Mouse (Mus musculus) forebrain, embryonic 13.5 days (tissue): ENCODE data around the gene Dmp1. TPM values are rescaled to one million over a fixed set of nuclear protein-coding genes. Genes with fewer than 3 reads are reported as not detected.

Source experiments
- polyA plus RNA-seq: library from polyadenylated mRNA; unstranded; fragments of >200 nt; fragmentation: Nextera tagmentation; extraction: Ambion mirVana; gene quantifications from 2 replicates; pipeline ENCODE4 v1.2.1, GENCODE M21; 2015

The Dmp1 gene
- polyA plus RNA-seq, 1 experiment from 2014 or later = 0.66 TPM

Other genes with a start within 250 kb of the Dmp1 start
- gene Hsd17b13, start 225.2 kb upstream of the Dmp1 start, polyA plus RNA-seq = not detected in 2 replicates
- 0.77 and 1.1 TPM in 2 replicates for gene Hsd17b11, start 180.7 kb upstream of the Dmp1 start, polyA plus RNA-seq
- gene Nudt9, start 156.3 kb upstream of the Dmp1 start, polyA plus RNA-seq = 50.9 and 53.3 TPM in 2 replicates
- gene Gm17660, start 125.0 kb upstream of the Dmp1 start, polyA plus RNA-seq = not detected in 2 replicates
- 34.7 and 41.3 TPM in 2 replicates for gene Sparcl1, start 88.9 kb upstream of the Dmp1 start, polyA plus RNA-seq
- not detected in 2 replicates for gene Dspp, start 31.9 kb upstream of the Dmp1 start, polyA plus RNA-seq
- 0.28 TPM in 2 replicates for gene Ibsp, start 96.6 kb downstream of the Dmp1 start, polyA plus RNA-seq
- not detected in 2 replicates for gene Mepe, start 122.7 kb downstream of the Dmp1 start, polyA plus RNA-seq
- gene Spp1, start 232.5 kb downstream of the Dmp1 start, polyA plus RNA-seq = 5.8 and 7.7 TPM in 2 replicates